Mouse (Mus musculus) liver, postnatal 0 days (tissue): ENCODE data around the gene Hirip3.

Source experiments
- CTCF ChIP-seq: sonication (generic); IDR thresholded peaks from 2 replicates; pipeline ENCODE4 v1.5.1; 2016; ENCODE audit warnings: antibody characterized with exemption, low read depth
- EP300 ChIP-seq: IDR thresholded peaks from 2 replicates; pipeline ENCODE4 v1.6.1; 2016; ENCODE audit warnings: antibody characterized with exemption, low read depth, mild to moderate bottlenecking

- no peak for TF ChIP-seq EP300
- no peak for TF ChIP-seq CTCF
Observed at GRCm38 (mm10) chr7:126822741-126823140, 39.0 kb upstream of the Hirip3 start.
